Mouse (Mus musculus): ENCODE results near the gene Wdr24.
"Not testable (repeated sequence)": the region's sequence is repeated elsewhere in the genome, so short reads cannot be mapped to it uniquely, and the experiment has no call there.

Wdr24 gene

GRCm38 (mm10) chr17:25823452-25823851 lies at the start of gene Wdr24:
TSS of gene Wdr24 (plus strand) at chr17:25823627.
- peak; percentile 73 to 75 for DNase-seq

DNA sequence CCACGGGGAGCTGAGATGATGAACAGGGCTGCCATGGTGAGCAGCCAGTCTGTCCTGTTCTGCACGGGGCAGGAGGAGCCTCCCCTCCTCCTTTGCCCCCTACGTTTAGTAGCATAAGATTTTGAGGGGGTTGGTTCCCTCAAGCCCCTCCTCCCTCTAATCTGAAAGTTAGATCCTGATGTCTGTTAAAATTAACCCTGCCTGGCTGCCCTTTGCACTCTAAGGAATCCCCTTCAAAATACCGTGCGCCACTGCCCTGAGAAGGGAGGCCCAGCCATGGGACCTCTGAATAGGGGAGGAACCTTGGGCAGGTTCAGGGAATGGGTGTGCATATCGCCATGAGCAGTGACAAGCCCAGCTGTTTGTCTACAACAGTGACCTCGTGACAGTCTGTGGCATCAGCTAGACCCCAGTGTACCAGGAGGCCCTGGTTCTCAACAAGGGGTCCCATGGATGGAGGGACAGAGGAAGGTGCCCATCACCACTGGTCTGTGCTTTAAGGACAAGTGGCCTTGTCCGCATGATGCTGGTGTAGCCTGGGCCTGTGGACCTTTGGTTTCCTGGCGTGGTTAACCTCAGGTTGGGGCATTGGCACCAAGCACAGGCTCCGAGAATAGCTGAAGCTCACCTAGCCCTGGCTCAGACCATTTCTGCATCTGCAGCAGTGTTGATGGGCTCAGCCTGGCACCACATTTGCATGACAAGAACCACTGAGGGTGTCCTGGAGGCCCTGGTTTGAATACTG lies 47.9 kb upstream of the Wdr24 start:
- no peak for DNase-seq

DNA sequence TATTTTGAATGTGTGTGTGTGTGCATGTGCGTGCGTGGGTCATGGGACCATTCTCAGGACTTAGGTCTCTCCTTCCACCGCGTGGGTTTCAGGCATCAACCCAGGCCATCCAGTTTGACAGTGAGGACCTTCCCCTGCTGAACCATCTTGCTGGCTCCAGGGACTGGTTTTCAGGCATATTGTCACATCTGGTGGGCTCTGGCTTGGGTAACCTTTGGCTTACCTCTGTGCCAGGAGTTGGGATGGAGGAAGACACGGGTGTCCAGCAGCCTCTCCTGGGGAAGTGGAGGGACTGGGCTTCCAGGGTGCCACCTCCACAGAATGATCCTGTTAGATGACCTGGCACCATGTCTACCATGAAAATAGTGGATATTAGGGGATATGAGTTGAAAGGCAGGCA lies 45.5 kb upstream of the Wdr24 start:
- DNase-seq = peak in 1 of 2 experiments; percentile 3

DNA sequence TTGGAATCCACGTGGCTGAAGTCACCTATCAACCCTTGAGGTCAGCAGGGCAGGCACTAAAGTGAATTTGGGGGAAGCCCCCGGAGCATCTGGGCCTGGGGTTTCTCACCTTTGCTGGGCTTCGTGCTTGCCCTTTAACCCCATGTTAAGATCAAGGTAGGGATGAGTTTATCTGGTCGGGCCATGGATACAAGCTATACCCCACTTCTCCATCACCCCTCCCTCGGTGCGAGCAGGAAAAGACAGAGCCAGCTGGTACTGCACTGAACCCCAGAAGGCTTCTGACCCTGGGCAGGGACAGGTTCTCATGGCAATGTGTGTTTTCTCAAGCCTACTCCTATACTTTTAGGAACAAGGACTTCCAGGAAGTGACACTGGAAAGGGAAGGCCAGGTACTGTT lies 42.1 kb upstream of the Wdr24 start:
- DNase-seq = no peak

DNA sequence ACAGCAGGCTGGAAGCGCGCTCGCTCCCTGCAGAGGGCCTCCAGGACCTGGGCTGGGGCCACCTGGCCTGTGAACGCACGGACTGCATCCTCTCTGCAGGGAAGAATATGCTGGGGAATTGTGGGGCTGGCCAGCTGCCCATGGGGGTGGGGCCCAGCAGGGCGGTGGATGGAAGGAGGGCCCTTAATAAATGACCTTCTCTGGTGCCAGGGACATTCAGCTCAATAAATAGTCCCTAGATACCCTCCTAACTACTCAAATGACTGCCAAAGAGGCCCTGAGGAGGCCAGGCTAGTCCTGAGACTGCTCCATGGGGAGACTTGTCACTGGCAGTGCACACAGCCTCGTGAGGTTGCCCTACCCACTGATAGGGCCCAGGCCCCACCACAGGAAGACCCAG lies 40.3 kb upstream of the Wdr24 start:
- no peak for DNase-seq

- DNase-seq = no peak
Observed at GRCm38 (mm10) chr17:25783861-25784574, 39.4 kb upstream of the Wdr24 start.

GRCm38 (mm10) chr17:25785281-25785745 lies 38.1 kb upstream of the Wdr24 start, which contains the start of gene Haghl:
TSS of gene Haghl (minus strand) at chr17:25785673.
- DNase-seq = peak; percentile 92 to 94

- no peak for DNase-seq
Observed at GRCm38 (mm10) chr17:25786280-25786679, 37.1 kb upstream of the Wdr24 start, which contains the start of gene Ccdc78. TSS of gene Ccdc78 (plus strand) at chr17:25786580.

- DNase-seq = no peak
Observed at GRCm38 (mm10) chr17:25786781-25787504, 36.5 kb upstream of the Wdr24 start.

- no peak for DNase-seq
Observed at GRCm38 (mm10) chr17:25791320-25791842, 32.0 kb upstream of the Wdr24 start.

DNA sequence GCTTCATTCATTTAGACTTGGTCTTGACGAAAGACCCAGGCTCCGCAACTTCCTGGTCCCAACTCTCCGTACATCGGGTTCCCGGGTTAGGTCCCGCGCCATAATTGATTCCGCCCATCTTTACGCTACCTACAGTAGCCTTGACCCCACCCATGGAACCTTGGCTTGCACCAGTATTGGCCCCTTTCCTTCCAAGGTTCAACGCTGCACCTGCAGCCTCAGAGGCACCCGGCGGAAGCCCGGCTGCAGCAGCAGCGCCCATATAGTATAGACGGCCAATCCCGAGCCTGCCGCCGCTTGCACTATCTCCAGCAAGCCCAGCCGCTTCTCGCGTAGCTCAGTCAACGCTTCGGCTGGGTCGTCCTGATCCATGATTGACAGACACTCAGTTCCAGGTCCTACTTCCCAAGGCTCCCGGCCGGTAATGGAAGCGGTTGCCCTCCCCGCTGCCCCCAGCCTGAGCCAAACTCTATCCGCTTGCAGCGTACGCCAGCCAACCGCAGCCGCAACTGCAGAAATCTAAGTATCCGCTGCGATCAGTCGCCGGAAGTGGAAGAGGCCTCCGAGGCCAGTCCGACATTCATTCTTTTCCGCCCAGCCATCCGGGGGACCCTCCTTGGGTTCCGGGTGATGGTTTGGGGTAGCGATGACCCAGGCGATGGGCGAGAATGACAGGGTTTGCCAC lies 31.4 kb upstream of the Wdr24 start:
- DNase-seq = peak; percentile 83 to 84

- peak; percentile 83 to 88 for DNase-seq
Observed at GRCm38 (mm10) chr17:25792615-25793014, 30.8 kb upstream of the Wdr24 start, which contains the start of gene Fam173a. TSS of gene Fam173a (minus strand) at chr17:25792901.

DNA sequence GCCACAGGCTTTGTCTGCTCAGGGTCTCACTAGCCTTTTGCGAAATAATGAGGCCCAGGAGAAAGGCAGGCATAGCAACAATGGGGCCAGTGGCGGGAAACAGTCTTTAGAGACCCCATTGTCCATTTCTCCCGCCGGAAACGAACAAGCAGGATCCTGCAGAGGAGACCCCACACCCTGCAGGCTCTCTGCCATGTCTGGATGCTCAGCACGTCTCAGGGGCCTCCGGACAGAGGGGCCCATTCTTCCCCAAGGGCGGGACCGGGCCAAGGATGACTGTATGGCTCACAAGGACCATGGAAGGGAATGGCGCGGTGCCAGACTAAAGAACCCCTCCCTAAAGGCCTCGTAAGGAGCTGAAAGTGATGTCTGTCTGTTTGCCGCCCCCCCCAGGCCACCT lies 29.2 kb upstream of the Wdr24 start:
- no peak for DNase-seq

- no peak for DNase-seq
Observed at GRCm38 (mm10) chr17:25794998-25795397, 28.4 kb upstream of the Wdr24 start.

GRCm38 (mm10) chr17:25795609-25796092 lies 27.8 kb upstream of the Wdr24 start, which contains the start of gene AC134908.4:
TSS of gene AC134908.4 (minus strand) at chr17:25795659.
- no peak for DNase-seq

GRCm38 (mm10) chr17:25796211-25796771 lies 27.1 kb upstream of the Wdr24 start:
- DNase-seq = peak in 1 of 2 experiments; percentile 30

DNA sequence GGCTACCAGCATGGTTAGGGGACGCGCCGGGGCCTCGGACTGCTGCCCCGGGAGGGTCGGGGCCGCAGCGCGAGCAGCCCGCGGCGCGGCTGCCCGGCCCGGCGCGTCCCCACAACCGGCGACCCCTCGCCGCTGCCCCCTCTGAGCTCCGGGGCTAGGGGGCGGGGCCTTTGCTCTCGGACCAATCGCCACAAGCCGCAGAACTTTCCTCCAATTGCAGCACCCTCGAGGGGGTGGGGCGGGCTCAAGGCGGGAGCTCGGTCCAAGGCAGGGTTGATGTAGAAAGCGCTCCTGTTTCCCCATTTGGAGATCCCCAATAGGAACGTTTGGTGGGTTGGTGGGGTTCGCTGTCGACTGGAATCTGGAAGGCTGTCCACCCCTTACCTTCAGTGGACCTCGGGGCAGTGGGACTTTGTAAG lies 26.5 kb upstream of the Wdr24 start, which contains the start of gene Metrn:
Gene Metrn (minus strand): TSS at position 186 of the 419 bp plus-strand sequence.
- DNase-seq = peak; percentile 91 to 93

DNA sequence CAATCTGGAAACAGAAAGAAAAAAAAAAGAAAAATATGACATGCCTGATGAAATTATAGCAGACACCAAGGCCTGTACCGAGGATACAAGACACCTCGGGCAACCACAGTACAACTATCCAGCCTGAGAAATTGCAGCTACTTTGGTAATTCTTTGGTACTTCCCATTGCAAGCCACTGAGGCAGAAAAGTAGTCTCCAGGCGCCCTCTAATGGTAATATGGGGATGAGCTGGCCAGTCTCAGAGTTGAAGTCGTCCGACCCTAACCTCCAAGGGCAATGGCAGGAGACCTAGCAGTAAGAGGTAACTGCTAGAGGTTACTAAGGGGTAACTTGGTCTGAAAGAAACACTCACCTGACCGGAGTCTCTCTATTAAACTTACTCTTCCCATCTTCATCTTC lies 22.4 kb upstream of the Wdr24 start:
- peak; percentile 68 to 70 for DNase-seq

DNA sequence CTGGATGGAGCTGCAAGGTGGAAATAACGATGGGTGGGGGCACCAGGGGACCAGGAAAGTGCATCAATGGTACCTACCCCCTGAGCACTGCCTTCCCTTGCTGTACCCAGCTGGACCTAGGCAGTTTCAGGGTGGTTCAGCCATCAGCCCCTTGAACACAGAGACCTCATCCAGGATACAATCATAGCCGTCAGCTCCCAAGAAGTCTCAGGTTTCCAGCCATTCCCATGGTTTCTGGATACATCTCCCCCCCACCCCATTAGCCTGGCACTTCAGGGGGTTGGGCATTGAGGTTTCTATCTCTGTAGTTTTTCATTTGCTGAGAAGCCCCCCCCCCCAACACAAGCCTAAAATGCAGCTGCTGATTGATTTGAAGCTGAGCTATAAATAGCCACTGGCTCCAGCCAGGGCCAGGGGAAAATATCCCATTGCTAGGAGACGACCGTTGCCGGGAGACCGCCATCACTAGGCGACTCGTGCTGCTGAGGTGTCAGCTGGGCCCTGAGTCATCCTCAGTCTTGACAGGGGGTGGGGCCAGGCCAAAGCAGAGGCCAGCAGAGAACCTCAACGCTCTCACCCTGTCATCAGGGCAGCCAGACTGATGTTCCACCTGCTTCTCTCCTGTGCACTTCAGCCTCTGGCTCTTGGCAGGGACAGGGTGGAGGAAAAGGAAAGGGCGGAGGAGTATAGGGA lies 20.5 kb upstream of the Wdr24 start:
- no peak for DNase-seq

- DNase-seq = no peak
Observed at GRCm38 (mm10) chr17:25806507-25806906, 16.9 kb upstream of the Wdr24 start.

GRCm38 (mm10) chr17:25807452-25807851 lies 16.0 kb upstream of the Wdr24 start:
- not testable (repeated sequence) for DNase-seq
